Mouse (Mus musculus): ENCODE data around the gene Slc34a3.

Gene Slc34a3

DNA sequence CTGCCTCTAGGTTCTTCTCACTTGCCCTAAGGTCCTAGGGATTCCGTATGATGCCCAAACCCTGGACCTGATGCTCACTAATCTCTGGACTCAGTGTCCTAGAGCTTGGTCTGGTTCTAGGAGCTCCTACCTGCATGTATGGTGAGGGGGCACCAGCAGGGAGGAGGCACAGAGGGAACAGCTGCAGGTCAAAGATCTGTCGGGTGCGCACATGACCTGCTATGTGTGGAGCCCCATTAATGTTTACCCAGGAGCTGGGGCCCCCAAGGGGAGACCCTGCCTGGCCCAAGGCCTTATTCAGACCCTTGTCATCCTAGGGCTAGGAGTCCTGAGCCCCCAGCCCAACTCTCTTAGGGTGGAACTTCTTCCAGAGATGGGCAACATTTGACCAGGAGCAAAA lies at the start of gene Slc34a3:
TSS of gene Slc34a3 (minus strand) at position 315 of the 400 bp plus-strand sequence.
- no peak for TF ChIP-seq CTCF (conservative IDR thresholded peaks at IDR 0.05; ENCODE audit: low read length)
- TF ChIP-seq NANOG (IDR thresholded peaks at IDR 0.05; ENCODE audit: borderline replicate concordance, low read length): no peak
- TF ChIP-seq POU5F1 (IDR thresholded peaks at IDR 0.05; ENCODE audit: borderline replicate concordance, low read length): no peak
- Histone ChIP-seq H3K4me1 (replicated peaks; ENCODE audit: low read depth, low read length) (peaks cover 87% of the 10 kb centered on the region), H3K27me3 (ENCODE audit: insufficient read depth, low read length) (peaks cover 8% of the 10 kb centered on the region), H3K4me3 (replicated peaks; ENCODE audit: low read length) (no peak within 1 kb of the TSS), H3K9me3 (ENCODE audit: low read length) (no peaks in the 10 kb centered on the region), H3K36me3 (ENCODE audit: insufficient read depth, low read length) (no peaks in the 10 kb centered on the region)

DNA sequence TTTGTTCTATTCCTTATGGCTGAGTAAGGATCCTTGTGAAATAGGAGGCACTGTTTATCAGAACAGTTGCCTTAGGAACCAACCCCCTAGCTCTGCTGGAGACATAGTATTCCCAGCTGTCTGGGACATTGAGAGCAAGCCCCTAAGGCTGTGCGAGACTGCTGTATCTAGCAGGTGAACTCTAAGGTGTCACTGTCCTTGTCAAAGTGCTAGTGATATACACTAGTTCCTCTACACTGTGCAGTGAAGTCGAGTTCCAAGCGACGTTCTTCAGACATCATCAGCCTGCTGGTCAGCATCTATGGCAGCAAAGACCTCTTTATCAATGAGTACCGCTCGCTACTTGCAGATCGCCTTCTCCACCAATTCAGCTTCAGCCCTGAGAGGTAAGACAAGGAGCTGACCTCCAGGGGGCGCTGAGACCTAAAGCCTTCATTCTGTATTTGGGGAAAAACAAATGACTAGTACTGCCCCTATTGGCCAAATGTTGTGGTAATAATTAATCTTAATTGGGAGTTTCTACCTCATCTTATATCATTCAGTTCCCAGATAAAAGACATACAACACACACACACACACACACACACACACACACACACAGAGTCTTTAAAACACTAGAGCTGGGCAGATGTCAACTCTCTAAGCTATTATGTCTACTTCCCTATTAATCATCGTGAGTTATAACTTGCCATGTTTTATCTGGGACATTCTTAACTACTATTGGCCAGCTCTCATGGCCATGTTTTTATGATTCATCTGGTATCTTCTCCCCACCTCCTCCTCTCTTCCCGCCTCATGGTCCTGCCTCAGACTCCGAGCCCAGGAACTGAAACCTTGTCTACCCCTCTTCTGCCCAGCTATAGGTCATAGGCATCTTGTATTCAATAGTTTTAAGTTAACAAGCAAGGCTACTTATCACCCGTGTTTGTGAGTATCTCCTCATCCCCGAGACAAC lies 45.0 kb upstream of the Slc34a3 start:
- H3K36me3 ChIP-seq (ENCODE audit: insufficient read depth, low read length): peaks cover 98% of the 10 kb centered on the region
- TF ChIP-seq POU5F1 (IDR thresholded peaks at IDR 0.05; ENCODE audit: borderline replicate concordance, low read length): no peak
- no peak for TF ChIP-seq NANOG (IDR thresholded peaks at IDR 0.05; ENCODE audit: borderline replicate concordance, low read length)
- TF ChIP-seq CTCF (conservative IDR thresholded peaks at IDR 0.05; ENCODE audit: low read length): peak; percentile 79
- H3K4me1 ChIP-seq (replicated peaks; ENCODE audit: low read depth, low read length): no peaks in the 10 kb centered on the region
- H3K4me3 ChIP-seq (replicated peaks; ENCODE audit: low read length): no peak overlapping the region
- no peaks in the 10 kb centered on the region for H3K27me3 ChIP-seq (ENCODE audit: insufficient read depth, low read length)
- H3K9me3 ChIP-seq (ENCODE audit: low read length): no peaks in the 10 kb centered on the region

DNA sequence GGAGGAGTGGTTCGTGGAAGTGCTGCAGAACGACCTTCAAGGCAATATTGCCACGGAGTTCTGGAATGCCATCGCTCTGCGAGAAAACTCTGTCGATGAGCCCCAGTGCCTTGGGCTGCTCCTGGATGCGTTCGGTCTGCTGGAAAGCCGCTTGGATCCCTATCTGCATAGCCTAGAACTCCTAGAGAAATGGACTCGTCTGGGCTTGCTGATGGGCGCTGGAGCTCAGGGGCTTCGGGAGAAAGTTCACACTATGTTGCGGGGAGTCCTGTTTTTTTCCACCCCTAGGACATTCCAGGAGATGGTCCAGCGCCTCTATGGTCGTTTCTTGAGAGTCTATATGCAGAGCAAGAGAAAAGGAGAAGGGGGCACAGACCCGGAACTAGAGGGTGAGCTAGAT lies 38.8 kb upstream of the Slc34a3 start:
- TF ChIP-seq NANOG (IDR thresholded peaks at IDR 0.05; ENCODE audit: borderline replicate concordance, low read length) (no peak), CTCF (conservative IDR thresholded peaks at IDR 0.05; ENCODE audit: low read length) (no peak), POU5F1 (IDR thresholded peaks at IDR 0.05; ENCODE audit: borderline replicate concordance, low read length) (no peak)
- peaks cover 41% of the 10 kb centered on the region for H3K4me1 ChIP-seq (replicated peaks; ENCODE audit: low read depth, low read length)
- H3K9me3 ChIP-seq (ENCODE audit: low read length): no peaks in the 10 kb centered on the region
- H3K27me3 ChIP-seq (ENCODE audit: insufficient read depth, low read length): no peaks in the 10 kb centered on the region
- H3K4me3 ChIP-seq (replicated peaks; ENCODE audit: low read length): peak overlapping the region; percentile 95
- peaks cover 88% of the 10 kb centered on the region for H3K36me3 ChIP-seq (ENCODE audit: insufficient read depth, low read length)

DNA sequence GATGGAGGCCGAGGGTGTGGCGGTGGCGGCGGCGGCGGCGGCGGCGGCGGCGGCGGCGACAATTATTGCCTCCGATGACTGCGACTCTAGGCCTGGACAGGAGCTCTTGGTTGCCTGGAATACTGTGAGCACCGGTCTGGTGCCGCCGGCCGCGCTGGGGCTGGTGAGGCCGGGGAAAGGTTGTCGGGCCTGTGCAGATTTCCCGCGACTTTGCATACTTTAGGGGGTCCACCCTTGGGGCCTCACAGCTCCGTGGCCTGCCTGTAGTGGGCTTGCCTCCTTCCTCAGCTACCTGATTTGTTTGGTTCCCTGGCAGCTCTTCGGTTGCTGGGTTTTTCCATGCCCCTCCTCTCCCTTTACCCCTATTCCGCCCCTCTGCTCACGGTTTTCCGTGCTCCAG lies 38.4 kb upstream of the Slc34a3 start:
- Histone ChIP-seq H3K36me3 (ENCODE audit: insufficient read depth, low read length) (peaks cover 88% of the 10 kb centered on the region), H3K4me3 (replicated peaks; ENCODE audit: low read length) (peak overlapping the region; percentile 95), H3K9me3 (ENCODE audit: low read length) (no peaks in the 10 kb centered on the region), H3K4me1 (replicated peaks; ENCODE audit: low read depth, low read length) (peaks cover 46% of the 10 kb centered on the region), H3K27me3 (ENCODE audit: insufficient read depth, low read length) (no peaks in the 10 kb centered on the region)
- TF ChIP-seq CTCF (conservative IDR thresholded peaks at IDR 0.05; ENCODE audit: low read length) (no peak), NANOG (IDR thresholded peaks at IDR 0.05; ENCODE audit: borderline replicate concordance, low read length) (no peak), POU5F1 (IDR thresholded peaks at IDR 0.05; ENCODE audit: borderline replicate concordance, low read length) (no peak)

DNA sequence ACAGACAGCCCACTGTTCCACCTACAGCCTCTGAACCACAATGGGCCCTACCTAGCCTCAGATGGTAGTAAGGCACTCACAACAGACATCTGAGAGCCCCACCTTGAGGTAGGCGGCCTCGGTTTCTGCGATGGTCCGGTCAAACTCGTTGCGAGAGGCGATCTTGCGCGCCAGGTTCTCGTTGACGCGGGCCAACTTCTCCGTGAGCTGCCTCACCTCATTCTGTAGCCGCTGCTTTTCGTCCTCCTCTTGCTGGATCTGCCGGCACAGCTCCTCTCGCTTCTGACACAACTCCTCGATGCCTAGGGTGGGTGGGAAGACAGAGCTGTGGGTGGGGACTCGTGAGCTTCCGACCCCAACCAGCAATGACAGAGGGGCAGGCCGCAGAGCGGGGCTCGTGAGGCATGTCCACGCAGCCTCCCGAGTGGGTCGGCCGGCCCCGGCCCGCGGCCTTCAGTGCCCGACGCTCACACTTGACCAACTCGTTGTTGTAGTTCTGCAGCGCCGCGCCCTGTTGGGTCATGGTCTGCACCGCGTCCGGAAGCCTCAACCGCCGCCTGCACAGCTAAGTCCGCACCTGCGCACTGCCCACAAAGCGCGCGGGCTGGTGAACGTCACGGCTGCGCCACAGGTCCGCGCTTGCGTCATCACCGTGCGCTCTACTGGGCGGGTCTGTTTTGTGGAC lies 37.8 kb upstream of the Slc34a3 start, which contains the start of the genes Ssna1 and Anapc2:
TSS of gene Ssna1 (minus strand) at position 612 of the 685 bp plus-strand sequence.
TSS of gene Anapc2 (plus strand) at position 652 of the 685 bp plus-strand sequence.
- Histone ChIP-seq H3K27me3 (ENCODE audit: insufficient read depth, low read length) (no peaks in the 10 kb centered on the region), H3K4me3 (replicated peaks; ENCODE audit: low read length) (peak within 1 kb of the TSS; percentile 95), H3K36me3 (ENCODE audit: insufficient read depth, low read length) (peaks cover 88% of the 10 kb centered on the region), H3K9me3 (ENCODE audit: low read length) (no peaks in the 10 kb centered on the region), H3K4me1 (replicated peaks; ENCODE audit: low read depth, low read length) (peaks cover 51% of the 10 kb centered on the region)
- TF ChIP-seq CTCF (conservative IDR thresholded peaks at IDR 0.05; ENCODE audit: low read length) (no peak), POU5F1 (IDR thresholded peaks at IDR 0.05; ENCODE audit: borderline replicate concordance, low read length) (no peak), NANOG (IDR thresholded peaks at IDR 0.05; ENCODE audit: borderline replicate concordance, low read length) (no peak)

DNA sequence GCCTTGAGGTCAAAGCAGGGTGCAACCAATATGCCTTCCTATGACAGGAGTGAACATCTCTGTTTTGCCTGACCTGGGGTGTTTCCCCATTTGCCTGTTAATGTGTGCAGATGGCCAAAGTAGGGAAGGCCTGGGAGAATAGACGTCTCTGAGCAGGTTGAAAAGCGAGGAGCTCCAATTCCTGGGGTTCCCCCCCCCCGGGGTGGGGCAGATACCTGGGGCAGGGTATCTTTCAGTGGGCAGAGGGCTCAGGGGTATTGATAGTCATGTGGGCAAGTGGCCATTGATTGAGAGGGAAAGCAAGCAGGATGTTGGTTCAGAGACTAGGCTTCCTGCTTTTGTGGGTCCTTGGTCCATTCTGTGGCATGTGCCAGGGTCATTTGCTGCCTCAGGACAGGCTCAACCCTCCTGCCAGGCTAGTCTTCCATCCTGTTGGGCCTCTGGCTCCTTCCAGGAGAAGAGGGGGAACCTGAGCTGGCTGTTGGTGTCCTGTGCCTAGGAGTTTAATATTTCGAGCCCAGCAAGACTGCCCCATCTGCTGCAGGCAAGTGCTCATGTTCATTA lies 33.7 kb upstream of the Slc34a3 start:
- Histone ChIP-seq H3K36me3 (ENCODE audit: insufficient read depth, low read length) (peaks cover 83% of the 10 kb centered on the region), H3K4me1 (replicated peaks; ENCODE audit: low read depth, low read length) (peaks cover 77% of the 10 kb centered on the region), H3K4me3 (replicated peaks; ENCODE audit: low read length) (0 out of 2 replicates have a peak overlapping the region, but pooled peaks have one; percentile 60), H3K9me3 (ENCODE audit: low read length) (no peaks in the 10 kb centered on the region), H3K27me3 (ENCODE audit: insufficient read depth, low read length) (peaks cover 10% of the 10 kb centered on the region)
- no peak for TF ChIP-seq NANOG (IDR thresholded peaks at IDR 0.05; ENCODE audit: borderline replicate concordance, low read length)
- no peak for TF ChIP-seq POU5F1 (IDR thresholded peaks at IDR 0.05; ENCODE audit: borderline replicate concordance, low read length)
- no peak for TF ChIP-seq CTCF (conservative IDR thresholded peaks at IDR 0.05; ENCODE audit: low read length)

GRCm38 (mm10) chr2:25267241-25267640 lies 33.1 kb upstream of the Slc34a3 start:
- TF ChIP-seq NANOG (IDR thresholded peaks at IDR 0.05; ENCODE audit: borderline replicate concordance, low read length): no peak
- TF ChIP-seq POU5F1 (IDR thresholded peaks at IDR 0.05; ENCODE audit: borderline replicate concordance, low read length): no peak
- TF ChIP-seq CTCF (conservative IDR thresholded peaks at IDR 0.05; ENCODE audit: low read length): no peak
- Histone ChIP-seq H3K9me3 (ENCODE audit: low read length) (no peaks in the 10 kb centered on the region), H3K4me3 (replicated peaks; ENCODE audit: low read length) (peak overlapping the region; percentile 60), H3K36me3 (ENCODE audit: insufficient read depth, low read length) (peaks cover 83% of the 10 kb centered on the region), H3K4me1 (replicated peaks; ENCODE audit: low read depth, low read length) (peaks cover 74% of the 10 kb centered on the region), H3K27me3 (ENCODE audit: insufficient read depth, low read length) (peaks cover 10% of the 10 kb centered on the region)

DNA sequence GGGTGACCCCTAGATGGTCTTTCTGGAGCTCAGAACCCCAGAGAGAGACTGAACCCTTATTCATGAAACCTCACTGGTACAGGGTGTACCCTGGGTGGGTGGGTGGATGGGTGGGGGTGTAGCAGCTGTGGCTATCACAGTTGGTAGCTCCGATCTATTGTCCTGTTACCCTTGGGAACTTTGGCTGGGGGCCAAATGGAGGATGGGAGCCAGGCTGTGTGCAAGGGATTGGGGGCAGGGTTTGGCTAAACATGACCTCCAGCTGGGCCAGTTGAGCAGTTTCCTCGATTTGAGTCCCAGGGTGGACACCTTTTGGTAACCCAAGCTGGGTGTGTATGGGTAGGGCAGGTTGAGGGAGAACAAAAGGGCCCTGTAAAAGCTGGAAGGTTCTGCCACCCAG lies 32.6 kb upstream of the Slc34a3 start:
- peaks cover 82% of the 10 kb centered on the region for H3K36me3 ChIP-seq (ENCODE audit: insufficient read depth, low read length)
- peak overlapping the region; percentile 60 for H3K4me3 ChIP-seq (replicated peaks; ENCODE audit: low read length)
- H3K9me3 ChIP-seq (ENCODE audit: low read length): no peaks in the 10 kb centered on the region
- H3K4me1 ChIP-seq (replicated peaks; ENCODE audit: low read depth, low read length): peaks cover 76% of the 10 kb centered on the region
- peaks cover 10% of the 10 kb centered on the region for H3K27me3 ChIP-seq (ENCODE audit: insufficient read depth, low read length)
- TF ChIP-seq POU5F1 (IDR thresholded peaks at IDR 0.05; ENCODE audit: borderline replicate concordance, low read length) (no peak), NANOG (IDR thresholded peaks at IDR 0.05; ENCODE audit: borderline replicate concordance, low read length) (no peak), CTCF (conservative IDR thresholded peaks at IDR 0.05; ENCODE audit: low read length) (no peak)
